16 mouse cellular contexts compared by ENCODE assay signal in the genomic region with DNA sequence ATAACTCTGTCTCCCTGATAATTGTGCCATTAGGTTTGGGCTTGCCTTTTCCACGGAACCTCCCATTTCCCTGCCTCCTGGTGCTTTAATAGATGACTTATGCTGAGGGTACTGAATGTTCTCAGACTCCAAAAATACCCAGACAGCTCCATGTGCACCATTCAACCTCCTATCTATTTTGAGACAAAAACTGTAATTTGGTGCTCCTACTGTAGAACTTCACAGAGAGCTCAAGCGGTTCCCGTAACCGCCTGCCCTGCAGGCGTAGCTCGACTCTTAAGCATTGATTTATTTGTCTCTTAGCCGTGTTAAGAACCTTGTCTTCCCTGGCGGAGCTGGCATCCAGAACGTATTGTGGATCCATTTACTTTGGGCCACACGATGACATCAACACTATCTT.
A peak's percentile ranks its signal among the peaks of the same experiment; 100 is the strongest.
DNase-seq lines count a peak whose midpoint lies in the region; ATAC-seq lines count a peak whose summit lies in the region.
"Had no signal": no experiment of that assay in that cellular context is flagged by ENCODE, and none has a peak within 500 bp of the region (broad histone marks: within the 10 kb centered on the region; RNA-seq: fewer than 3 reads in every experiment).

No protein-coding gene starts in this region.

- peak overlapping the region; percentile 49 for H3K27ac ChIP-seq in hindbrain, embryonic 15.5 days (replicated peaks)
- H3K27ac ChIP-seq in hindbrain, embryonic 10.5 days = no peak overlapping the region
- no peak overlapping the region for H3K27ac ChIP-seq in intestine, embryonic 16.5 days (ENCODE audit: low read length)
- H3K27ac ChIP-seq: embryonic facial prominence, embryonic 13.5 days; forebrain, embryonic 10.5 days; lung, embryonic 15.5 days had no signal

- H3K4me3 ChIP-seq in hindbrain, embryonic 15.5 days = no peak overlapping the region
- H3K4me3 ChIP-seq in hindbrain, embryonic 10.5 days = no peak overlapping the region
- H3K4me3 ChIP-seq in intestine, embryonic 16.5 days (ENCODE audit: low read length) = no peak overlapping the region
- H3K4me3 ChIP-seq: embryonic facial prominence, embryonic 13.5 days; forebrain, embryonic 10.5 days; lung, embryonic 15.5 days had no signal

- WGBS in hindbrain, embryonic 15.5 days = 72% methylated on average over 10 of the region's 10 CpGs
- WGBS in hindbrain, embryonic 10.5 days = 87% methylated on average over 10 of the region's 10 CpGs
- 58% methylated on average over 10 of the region's 10 CpGs for WGBS in intestine, embryonic 16.5 days

- H3K9ac ChIP-seq in hindbrain, embryonic 15.5 days = no peak overlapping the region
- no peak overlapping the region for H3K9ac ChIP-seq in intestine, embryonic 16.5 days (ENCODE audit: low read depth, low read length)
- H3K9ac ChIP-seq: embryonic facial prominence, embryonic 13.5 days; lung, embryonic 15.5 days had no signal

- intact Hi-C loops in left cerebral cortex, postnatal 14 days (cut with DNase I) = loop anchor here (5.0 kb wide), 2 partner anchors 39 to 51 kb away; no protein-coding TSS in a partner anchor

- ATAC-seq in hindbrain, embryonic 15.5 days (ENCODE audit: low FRiP score, low read depth) = peak; percentile 30; the same call in 1 of the 2 replicates
- no peak for ATAC-seq in intestine, embryonic 16.5 days
- no peak for ATAC-seq in inflammation-experienced regulatory T-cells, adult 6 months

- no peak for DNase-seq in hindbrain, embryonic 10.5 days (ENCODE audit: low spot score)
- DNase-seq in right cerebral cortex, adult 2 months (ENCODE audit: low spot score in 2 of 2) = peak; percentile 37 to 60
- no peak for DNase-seq in right cerebral cortex, postnatal 4 days
- DNase-seq in left cerebral cortex, postnatal 14 days (ENCODE audit: low spot score in 2 of 2) = peak; percentile 48 to 74
- no peak for DNase-seq in thymus, postnatal 25 days
- DNase-seq: adrenal gland, adult 2 months; cerebellum, adult 8-10 months; gastrocnemius, postnatal 10 days; kidney, adult 11 months; thymus, postnatal 4 days had no signal

- no peak overlapping the region for H3K4me2 ChIP-seq in hindbrain, embryonic 15.5 days
- no peak overlapping the region for H3K4me2 ChIP-seq in intestine, embryonic 16.5 days (ENCODE audit: low read depth, low read length)
- H3K4me2 ChIP-seq: embryonic facial prominence, embryonic 13.5 days; lung, embryonic 15.5 days had no signal

- H3K36me3 ChIP-seq in hindbrain, embryonic 15.5 days = no peaks in the 10 kb centered on the region
- no peaks in the 10 kb centered on the region for H3K36me3 ChIP-seq in hindbrain, embryonic 10.5 days
- no peaks in the 10 kb centered on the region for H3K36me3 ChIP-seq in intestine, embryonic 16.5 days (ENCODE audit: control insufficient read depth, insufficient read depth, low read length)
- H3K36me3 ChIP-seq: embryonic facial prominence, embryonic 13.5 days; forebrain, embryonic 10.5 days; lung, embryonic 15.5 days had no signal

- H3K27me3 ChIP-seq in hindbrain, embryonic 15.5 days = no peaks in the 10 kb centered on the region
- H3K27me3 ChIP-seq in hindbrain, embryonic 10.5 days (ENCODE audit: insufficient read depth, poor library complexity, severe bottlenecking) = no peaks in the 10 kb centered on the region
- H3K27me3 ChIP-seq in intestine, embryonic 16.5 days (replicated peaks; ENCODE audit: control insufficient read depth, insufficient read depth, low read length) = no peaks in the 10 kb centered on the region
- H3K27me3 ChIP-seq: embryonic facial prominence, embryonic 13.5 days; lung, embryonic 15.5 days had no signal

- H3K4me1 ChIP-seq in hindbrain, embryonic 15.5 days (replicated peaks) = 0 out of 2 replicates have a peak, but pooled peaks cover 5% of the 10 kb centered on the region
- no peaks in the 10 kb centered on the region for H3K4me1 ChIP-seq in hindbrain, embryonic 10.5 days (replicated peaks)
- no peaks in the 10 kb centered on the region for H3K4me1 ChIP-seq in intestine, embryonic 16.5 days (ENCODE audit: control insufficient read depth, insufficient read depth, low read length)
- H3K4me1 ChIP-seq: embryonic facial prominence, embryonic 13.5 days; forebrain, embryonic 10.5 days; lung, embryonic 15.5 days had no signal

- no peaks in the 10 kb centered on the region for H3K9me3 ChIP-seq in hindbrain, embryonic 15.5 days
- H3K9me3 ChIP-seq in hindbrain, embryonic 10.5 days = no peaks in the 10 kb centered on the region
- no peaks in the 10 kb centered on the region for H3K9me3 ChIP-seq in intestine, embryonic 16.5 days (ENCODE audit: control insufficient read depth, low read length)
- H3K9me3 ChIP-seq: embryonic facial prominence, embryonic 13.5 days; forebrain, embryonic 10.5 days; lung, embryonic 15.5 days had no signal

Comparison
In these comparisons a context has a peak if more than half of its experiments do, and no peak if none do; other contexts are left out.
1. DNase-seq: peak in right cerebral cortex, adult 2 months (2 of 2) and left cerebral cortex, postnatal 14 days (2 of 2); none in hindbrain, embryonic 10.5 days (single experiment), right cerebral cortex, postnatal 4 days (single experiment) and thymus, postnatal 25 days (single experiment).